Mouse (Mus musculus) forebrain, embryonic 11.5 days (tissue): ENCODE data around the gene Sdhc. TPM values are rescaled to one million over a fixed set of nuclear protein-coding genes. Genes with fewer than 3 reads are reported as not detected.
"Not testable (repeated sequence)": the region's sequence is repeated elsewhere in the genome, so short reads cannot be mapped to it uniquely, and the experiment has no call there.

Source experiments
- ATAC-seq: fragments of 200-750 bp; cut with Nextera tagmentation; replicated peaks from 2 replicates; pipeline ENCODE4 v1.8.0; 2017; ENCODE audit warnings: moderate TSS enrichment; ENCODE audit not compliant: low FRiP score
- DNase-seq: peaks from one replicate; pipeline ENCODE4 v3.0.0-alpha.2; 2017; ENCODE audit warnings: low spot score
- H3K27ac ChIP-seq: fragments of 300-500 bp; sonication (generic); 2 replicates; pipeline ENCODE4 v1.5.1; 2014; ENCODE audit warnings: low read depth, low read length
- H3K27me3 ChIP-seq: fragments of 300-500 bp; sonication (generic); 2 replicates; pipeline ENCODE4 v1.6.1; 2014; ENCODE audit warnings: mild to moderate bottlenecking, low read length, mixed read lengths; ENCODE audit not compliant: control insufficient read depth, insufficient read depth
- H3K36me3 ChIP-seq: fragments of 300-500 bp; sonication (generic); 2 replicates; pipeline ENCODE4 v1.6.1; 2014; ENCODE audit warnings: mild to moderate bottlenecking, low read length, moderate library complexity, mixed read lengths; ENCODE audit not compliant: control insufficient read depth, insufficient read depth
- H3K4me1 ChIP-seq: fragments of 300-500 bp; sonication (generic); replicated peaks from 2 replicates; pipeline ENCODE4 v1.6.1; 2014; ENCODE audit warnings: low read length, mixed read lengths; ENCODE audit not compliant: control insufficient read depth, insufficient read depth
- H3K4me2 ChIP-seq: fragments of 300-500 bp; sonication (generic); 2 replicates; pipeline ENCODE4 v1.6.1; 2014; ENCODE audit warnings: low read depth, mild to moderate bottlenecking, low read length, moderate library complexity, mixed read lengths; ENCODE audit not compliant: severe bottlenecking
- H3K4me3 ChIP-seq: fragments of 300-500 bp; sonication (generic); 2 replicates; pipeline ENCODE4 v1.5.1; 2014; ENCODE audit warnings: low read depth, low read length
- H3K9ac ChIP-seq: fragments of 300-500 bp; sonication (generic); 2 replicates; pipeline ENCODE4 v1.6.1; 2014; ENCODE audit warnings: low read length
- H3K9me3 ChIP-seq: fragments of 300-500 bp; sonication (generic); 2 replicates; pipeline ENCODE4 v1.6.1; 2016; ENCODE audit warnings: low read length, mixed read lengths; ENCODE audit not compliant: control insufficient read depth
- WGBS: fragments of 180-500 bp; shearing (Covaris S2); extraction: QIAGEN DNeasy Blood & Tissue Kit; methylation state at CpG from one replicate; pipeline ENCODE4 v1.1.7; 2014; 5-methylcytosine and 5-hydroxymethylcytosine counted together
- polyA plus RNA-seq: library from polyadenylated mRNA; unstranded; fragments of >200 nt; fragmentation: Nextera tagmentation; extraction: Ambion mirVana; gene quantifications from 2 replicates; pipeline ENCODE4 v1.2.1, GENCODE M21; 2014

Sdhc gene
- polyA plus RNA-seq, 1 experiment from 2014 or later = 272 TPM

DNA sequence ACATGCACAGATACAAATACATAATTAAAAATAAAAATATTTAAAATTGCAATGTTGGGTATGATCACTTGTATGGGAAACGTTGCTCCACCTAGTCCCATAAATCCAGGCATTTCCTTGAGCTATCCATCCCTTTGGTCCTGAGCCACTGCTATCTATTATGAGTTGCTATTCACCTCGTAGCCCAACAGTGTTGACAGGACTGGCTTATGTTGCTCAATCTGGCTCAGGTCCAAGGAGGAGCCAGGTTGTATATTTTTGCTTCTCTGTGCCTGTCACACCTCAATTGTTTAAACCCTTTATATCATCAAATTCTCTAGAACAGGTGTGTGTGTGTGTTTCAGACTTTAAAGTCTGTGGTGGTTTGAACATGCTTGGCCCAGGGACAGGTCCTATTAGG lies 59.6 kb downstream of the Sdhc start:
- Histone ChIP-seq H3K27me3 (peaks cover 6% of the 10 kb centered on the region), H3K36me3 (no peaks in the 10 kb centered on the region), H3K4me3 (no peak overlapping the region), H3K9me3 (no peaks in the 10 kb centered on the region), H3K4me1 (no peaks in the 10 kb centered on the region), H3K27ac (no peak overlapping the region), H3K4me2 (no peak overlapping the region), H3K9ac (no peak overlapping the region)
- 76% methylated on average over 2 of the region's 2 CpGs for WGBS
- no peak for ATAC-seq
- DNase-seq = no peak

DNA sequence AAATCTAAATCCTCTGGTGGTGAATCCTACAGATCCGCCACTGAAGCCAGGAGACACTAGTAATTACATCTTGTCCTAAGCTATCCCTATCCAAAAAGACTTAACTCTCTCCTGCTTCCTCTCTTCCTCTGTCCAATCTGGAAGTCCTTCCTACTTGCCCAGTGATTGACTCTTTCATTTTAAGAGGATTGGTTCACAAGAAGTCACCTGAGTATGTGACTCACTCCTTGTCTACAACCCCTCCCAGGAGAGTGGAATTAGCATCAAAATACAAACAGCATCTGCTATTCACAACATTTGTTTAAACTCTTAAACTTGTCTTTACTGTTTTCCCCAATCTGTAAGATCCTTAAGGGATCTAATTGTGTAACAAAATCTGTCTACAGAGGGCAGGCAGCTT lies 60.5 kb downstream of the Sdhc start:
- WGBS = 92% methylated on average over 1 of the region's 1 CpGs
- no peak for ATAC-seq
- no peaks in the 10 kb centered on the region for H3K36me3 ChIP-seq
- H3K9me3 ChIP-seq = no peaks in the 10 kb centered on the region
- no peak overlapping the region for H3K27ac ChIP-seq
- no peak overlapping the region for H3K4me3 ChIP-seq
- no peak for DNase-seq
- no peak overlapping the region for H3K9ac ChIP-seq
- no peak overlapping the region for H3K4me2 ChIP-seq
- no peaks in the 10 kb centered on the region for H3K4me1 ChIP-seq
- H3K27me3 ChIP-seq = peaks cover 6% of the 10 kb centered on the region

DNA sequence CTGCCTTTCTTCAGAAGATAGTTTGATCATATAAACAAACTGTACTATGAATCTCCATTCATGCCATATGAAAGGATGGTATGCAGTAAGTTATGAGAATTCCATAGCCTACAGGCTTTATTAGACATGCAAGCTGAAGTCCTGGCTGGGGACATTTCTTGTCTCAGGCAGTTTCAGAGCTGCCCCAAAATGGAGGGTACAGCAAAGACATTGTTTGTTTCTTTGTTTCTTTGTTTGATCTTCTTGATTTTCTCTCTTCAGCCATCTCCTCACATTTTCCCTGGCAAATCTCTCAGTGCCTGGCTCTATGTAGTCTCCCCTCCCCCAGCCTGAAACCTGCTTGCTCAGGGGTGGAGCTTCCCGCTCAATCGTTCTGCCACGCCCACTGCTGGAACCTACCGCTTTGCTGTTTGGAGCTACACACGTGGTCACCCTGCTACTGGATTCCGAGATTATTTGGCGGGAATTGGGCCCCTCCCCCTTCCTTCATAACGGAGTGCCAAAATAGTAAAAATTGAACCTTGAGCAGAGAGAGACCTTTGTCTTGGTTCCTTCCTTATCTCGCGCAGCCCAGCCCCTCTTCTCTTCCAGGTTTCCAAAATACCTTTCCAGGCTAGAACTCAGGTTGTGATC lies 62.0 kb downstream of the Sdhc start:
- H3K36me3 ChIP-seq, H3K4me3 ChIP-seq, H3K9ac ChIP-seq, H3K27ac ChIP-seq, H3K9me3 ChIP-seq, H3K4me1 ChIP-seq, H3K27me3 ChIP-seq, ATAC-seq: not testable (repeated sequence)
- WGBS = under 1% methylated on average over 10 of the region's 10 CpGs
- peak overlapping the region; percentile 29; the same call in 1 of the 2 replicates for H3K4me2 ChIP-seq
- peak; percentile 60 for DNase-seq

DNA sequence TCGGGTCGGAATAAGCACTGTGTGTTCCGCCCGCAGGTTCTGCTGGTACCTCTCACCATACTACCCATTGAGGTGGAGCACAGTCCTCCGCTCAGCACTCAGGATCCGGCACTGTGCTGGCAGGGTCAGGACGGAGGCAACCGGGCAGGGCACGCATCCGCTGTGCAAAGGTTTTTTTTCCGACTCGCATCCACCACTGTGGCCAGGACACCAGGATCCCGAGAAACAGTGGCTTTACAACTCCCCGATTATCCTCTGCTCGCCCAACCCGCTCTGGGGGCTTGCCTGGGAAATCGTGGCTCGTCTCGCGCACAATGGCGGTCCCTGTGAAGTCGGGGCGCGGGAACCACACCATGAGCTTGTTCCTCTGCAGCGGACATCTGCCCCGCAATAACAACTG lies 64.7 kb downstream of the Sdhc start:
- Histone ChIP-seq H3K27ac (no peak overlapping the region), H3K27me3 (peaks cover 9% of the 10 kb centered on the region), H3K4me3 (peak overlapping the region; percentile 48), H3K9me3 (no peaks in the 10 kb centered on the region), H3K4me2 (peak overlapping the region; percentile 81), H3K36me3 (no peaks in the 10 kb centered on the region), H3K4me1 (no peaks in the 10 kb centered on the region), H3K9ac (peak overlapping the region; percentile 62)
- ATAC-seq = no peak
- peak; percentile 72 for DNase-seq
- WGBS = under 1% methylated on average over 26 of the region's 26 CpGs

DNA sequence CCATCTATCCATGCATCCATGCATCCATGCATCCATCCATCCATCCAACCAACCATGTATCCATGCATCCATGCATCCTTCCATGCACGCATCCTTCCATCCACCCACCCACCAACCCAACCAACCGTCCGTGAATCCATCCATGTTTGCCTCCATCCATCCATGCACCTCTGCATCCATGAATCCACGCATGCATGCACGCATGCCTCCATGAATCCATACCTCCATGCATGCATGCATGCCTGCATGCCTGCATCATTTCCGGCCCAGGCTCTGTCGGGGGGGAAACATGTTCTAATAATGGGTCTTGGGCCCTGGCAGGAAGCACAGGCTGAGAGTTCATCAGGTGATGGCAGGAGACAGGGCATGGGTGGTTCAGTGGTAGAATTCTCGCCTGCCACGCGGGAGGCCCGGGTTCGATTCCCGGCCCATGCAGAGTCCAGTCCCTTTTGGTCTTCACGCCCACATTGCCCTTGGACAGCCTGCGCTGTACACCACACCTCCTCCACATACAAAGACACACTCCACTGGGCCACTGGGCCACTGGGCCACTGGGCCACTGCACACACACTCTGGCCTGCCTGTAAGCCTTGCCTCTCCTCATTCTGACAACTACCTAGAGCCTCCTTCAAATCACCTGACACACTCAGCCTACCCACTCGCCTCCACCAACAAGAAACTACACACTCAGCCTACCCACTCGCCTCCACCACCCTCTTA lies 68.7 kb downstream of the Sdhc start:
- peaks cover 21% of the 10 kb centered on the region for H3K27me3 ChIP-seq
- WGBS = 49% methylated on average over 9 of the region's 17 CpGs
- not testable (repeated sequence) for H3K4me1 ChIP-seq, H3K9ac ChIP-seq, H3K4me2 ChIP-seq, H3K9me3 ChIP-seq, H3K4me3 ChIP-seq, H3K36me3 ChIP-seq, DNase-seq, H3K27ac ChIP-seq
- ATAC-seq = peak; percentile 19

DNA sequence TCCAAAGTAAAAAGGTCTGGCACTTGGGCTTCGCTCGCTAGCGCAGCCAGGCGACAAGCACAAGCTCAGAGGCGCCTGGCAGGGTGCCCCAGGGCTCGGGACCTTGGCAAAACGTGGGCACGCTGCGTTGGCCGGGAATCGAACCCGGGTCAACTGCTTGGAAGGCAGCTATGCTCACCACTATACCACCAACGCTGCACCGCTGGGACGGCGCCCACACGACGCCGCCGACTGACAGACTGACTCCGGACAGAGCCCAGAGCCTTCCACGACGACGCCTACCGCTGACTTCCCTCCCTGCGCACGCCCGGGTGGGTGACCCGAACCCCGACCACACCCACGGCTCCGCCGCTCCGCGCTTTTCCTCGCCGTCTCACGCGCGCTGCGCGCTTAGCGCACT lies 70.6 kb downstream of the Sdhc start:
- DNase-seq, H3K27ac ChIP-seq, H3K9ac ChIP-seq, H3K4me1 ChIP-seq, H3K36me3 ChIP-seq, H3K9me3 ChIP-seq, H3K4me3 ChIP-seq, H3K4me2 ChIP-seq: not testable (repeated sequence)
- peaks cover 15% of the 10 kb centered on the region for H3K27me3 ChIP-seq
- ATAC-seq = peak; percentile 49
- WGBS = no CpG with 5 or more reads among the region's 43 CpGs

DNA sequence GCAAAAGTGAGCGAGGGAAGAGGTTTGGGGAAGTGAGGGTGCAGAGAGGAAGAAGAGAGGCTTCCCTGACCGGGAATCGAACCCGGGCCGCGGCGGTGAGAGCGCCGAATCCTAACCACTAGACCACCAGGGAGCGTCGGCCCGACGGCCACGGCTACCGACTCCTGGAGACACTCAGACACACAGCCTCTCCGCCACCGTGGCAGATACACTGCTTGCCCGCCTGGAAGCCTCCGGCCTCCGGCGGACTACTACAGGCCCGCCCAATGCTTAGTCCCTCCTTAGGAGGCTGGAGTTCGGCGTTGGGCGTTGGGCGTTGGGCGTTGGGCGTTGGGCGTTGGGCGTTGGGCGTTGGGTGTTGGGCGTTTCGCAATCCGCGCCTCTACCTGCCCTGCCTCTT lies 71.1 kb downstream of the Sdhc start:
- not testable (repeated sequence) for H3K4me3 ChIP-seq, H3K4me2 ChIP-seq, H3K9me3 ChIP-seq, DNase-seq, H3K4me1 ChIP-seq, H3K9ac ChIP-seq, H3K36me3 ChIP-seq, H3K27ac ChIP-seq
- ATAC-seq = peak; percentile 65
- 0% methylated on average over 1 of the region's 35 CpGs for WGBS
- H3K27me3 ChIP-seq = peaks cover 16% of the 10 kb centered on the region

DNA sequence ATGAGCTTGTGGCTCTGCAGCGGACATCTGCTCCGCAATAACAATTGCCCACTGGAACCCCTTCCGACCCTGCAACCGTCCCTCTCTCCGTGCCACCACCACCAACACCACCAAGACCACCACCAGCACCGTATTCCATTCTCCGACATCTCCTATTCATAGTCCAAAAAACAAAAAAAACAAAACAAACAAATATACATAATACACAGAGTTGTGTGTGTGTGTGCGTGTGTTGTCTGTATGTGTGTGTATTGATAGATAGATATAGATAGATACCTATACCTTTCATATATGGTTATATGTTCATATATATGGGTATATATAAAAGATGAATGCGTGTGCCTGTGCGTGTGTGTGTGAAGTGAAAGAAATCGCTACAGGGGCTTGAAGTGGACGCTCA lies 72.0 kb downstream of the Sdhc start:
- ATAC-seq, DNase-seq, H3K27ac ChIP-seq, H3K9ac ChIP-seq, H3K4me1 ChIP-seq, H3K9me3 ChIP-seq, H3K36me3 ChIP-seq, H3K4me3 ChIP-seq: not testable (repeated sequence)
- H3K4me2 ChIP-seq = 0 out of 2 replicates have a peak overlapping the region, but pooled peaks have one; percentile 29
- 28% methylated on average over 12 of the region's 12 CpGs for WGBS
- H3K27me3 ChIP-seq = peaks cover 21% of the 10 kb centered on the region

DNA sequence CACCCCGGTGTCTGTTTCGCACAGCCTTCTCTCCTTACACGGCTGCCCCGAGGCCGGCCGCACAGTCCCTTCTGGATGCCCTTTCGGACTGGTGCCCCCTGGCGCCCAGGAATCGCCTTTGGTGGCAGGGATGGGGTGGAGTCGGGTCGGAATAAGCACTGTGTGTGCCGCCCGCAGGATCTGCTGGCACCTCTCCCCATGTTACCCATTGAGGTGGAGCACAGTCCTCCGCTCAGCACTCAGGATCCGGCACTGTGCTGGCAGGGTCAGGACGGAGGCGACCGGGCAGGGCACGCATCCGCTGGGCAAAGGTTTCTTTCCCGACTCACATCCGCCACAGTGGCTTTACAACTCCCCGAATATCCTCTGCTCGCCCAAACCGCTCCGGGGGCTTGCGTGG lies 72.4 kb downstream of the Sdhc start:
- Histone ChIP-seq H3K4me2 (0 out of 2 replicates have a peak overlapping the region, but pooled peaks have one; percentile 24), H3K4me3 (peak overlapping the region; percentile 15; the same call in 1 of the 2 replicates), H3K27me3 (peaks cover 21% of the 10 kb centered on the region)
- not testable (repeated sequence) for DNase-seq, H3K9ac ChIP-seq, H3K36me3 ChIP-seq, H3K4me1 ChIP-seq, H3K9me3 ChIP-seq, H3K27ac ChIP-seq
- peak; percentile 11; the same call in 1 of the 2 replicates for ATAC-seq
- WGBS = 2% methylated on average over 15 of the region's 27 CpGs
